Mouse (Mus musculus) urinary bladder, postnatal 36 days (tissue): ENCODE data around the gene Ccr10.
"Not testable (repeated sequence)": the region's sequence is repeated elsewhere in the genome, so short reads cannot be mapped to it uniquely, and the experiment has no call there.

Experiments used
- DNase-seq, 2 experiments: peaks; one replicate each; pipeline ENCODE4 v3.0.0; 2022; ENCODE audit warnings: low spot score in 2 of 2, mixed read lengths in 1 of 2

Gene Ccr10

GRCm38 (mm10) chr11:101171721-101172433, 3.4 kb downstream of the Ccr10 start:
- DNase-seq = peak; percentile 70 to 78

- peak; percentile 85 to 96 for DNase-seq
These were observed 4.2 kb downstream of the Ccr10 start, which contains the start of gene Plekhh3 for GRCm38 (mm10) chr11:101170811-101171610. Gene Plekhh3 (minus strand): TSS chr11:101171351.

- peak in 1 of 2 experiments; percentile 81 for DNase-seq
These were observed 4.9 kb downstream of the Ccr10 start, which contains the start of gene Cntnap1 for GRCm38 (mm10) chr11:101170354-101170810. Gene Cntnap1 (plus strand): TSS chr11:101170523.

GRCm38 (mm10) chr11:101169301-101170107, 5.7 kb downstream of the Ccr10 start:
- no peak for DNase-seq

GRCm38 (mm10) chr11:101168301-101168980, 6.8 kb downstream of the Ccr10 start:
- no peak for DNase-seq

GRCm38 (mm10) chr11:101167963-101168300, 7.3 kb downstream of the Ccr10 start:
- DNase-seq = no peak

- DNase-seq = no peak
These were observed 7.9 kb downstream of the Ccr10 start for GRCm38 (mm10) chr11:101167211-101167962.

GRCm38 (mm10) chr11:101166357-101166756, 8.9 kb downstream of the Ccr10 start:
- no peak for DNase-seq

- DNase-seq = no peak
These were observed 10.3 kb downstream of the Ccr10 start for GRCm38 (mm10) chr11:101164677-101165580.

- no peak for DNase-seq
These were observed 10.9 kb downstream of the Ccr10 start for GRCm38 (mm10) chr11:101164351-101164665.

- no peak for DNase-seq
These were observed 11.5 kb downstream of the Ccr10 start for GRCm38 (mm10) chr11:101163476-101164350.

GRCm38 (mm10) chr11:101162772-101163171, 12.5 kb downstream of the Ccr10 start:
- DNase-seq = peak in 1 of 2 experiments; percentile 77

- DNase-seq = no peak
These were observed 12.9 kb downstream of the Ccr10 start for GRCm38 (mm10) chr11:101162301-101162700.

- no peak for DNase-seq
These were observed 13.7 kb downstream of the Ccr10 start for GRCm38 (mm10) chr11:101161551-101161950.

- not testable (repeated sequence) for DNase-seq
These were observed 14.2 kb downstream of the Ccr10 start for GRCm38 (mm10) chr11:101160981-101161505.

- DNase-seq = not testable (repeated sequence)
These were observed 15.1 kb downstream of the Ccr10 start for GRCm38 (mm10) chr11:101160151-101160550.

- DNase-seq = no peak
These were observed 19.4 kb downstream of the Ccr10 start, which contains the start of gene Tubg2 for GRCm38 (mm10) chr11:101155728-101156371. Gene Tubg2 (plus strand): TSS chr11:101155907.

GRCm38 (mm10) chr11:101155151-101155550, 20.1 kb downstream of the Ccr10 start:
- DNase-seq = no peak
